Mouse (Mus musculus) stomach, postnatal 0 days (tissue): ENCODE measurements at regions not wholly inside any gene's neighbourhood (a gene's known extent, or its start where the extent isn't known, plus 50 kb on each side); places are given as distances from the start of the nearest gene placed in this dataset.
"Not testable (repeated sequence)": the region's sequence is repeated elsewhere in the genome, so short reads cannot be mapped to it uniquely, and the experiment has no call there.

ENCODE experiments used
- ATAC-seq: fragments of 200-750 bp; cut with Nextera tagmentation; 2 replicates; pipeline ENCODE4 v1.8.0; 2017; ENCODE audit not compliant: low FRiP score, low TSS enrichment
- DNase-seq: peaks from one replicate; pipeline ENCODE4 v3.0.0-alpha.2; 2016; ENCODE audit warnings: low spot score
- H3K27ac ChIP-seq: fragments of 300-500 bp; sonication (generic); replicated peaks from 2 replicates; pipeline ENCODE4 v1.5.1; 2014; ENCODE audit warnings: mild to moderate bottlenecking, control low read depth
- H3K27me3 ChIP-seq: fragments of 300-500 bp; sonication (generic); 2 replicates; pipeline ENCODE4 v1.6.1; 2014; ENCODE audit warnings: low read length; ENCODE audit not compliant: control insufficient read depth, insufficient read depth
- H3K36me3 ChIP-seq: fragments of 300-500 bp; sonication (generic); 2 replicates; pipeline ENCODE4 v1.6.1; 2014; ENCODE audit warnings: low read length, mixed read lengths; ENCODE audit not compliant: control insufficient read depth, insufficient read depth
- H3K4me1 ChIP-seq: fragments of 300-500 bp; sonication (generic); replicated peaks from 2 replicates; pipeline ENCODE4 v1.6.1; 2014; ENCODE audit warnings: antibody characterized with exemption; ENCODE audit not compliant: control insufficient read depth, insufficient read depth
- H3K4me2 ChIP-seq: fragments of 300-500 bp; sonication (generic); replicated peaks from 2 replicates; pipeline ENCODE4 v1.6.1; 2014; ENCODE audit warnings: low read depth, mild to moderate bottlenecking, control low read depth, moderate library complexity
- H3K4me3 ChIP-seq: fragments of 300-500 bp; sonication (generic); 2 replicates; pipeline ENCODE4 v1.5.1; 2014; ENCODE audit warnings: low read depth, low read length, control low read depth
- H3K9ac ChIP-seq: fragments of 300-500 bp; sonication (generic); 2 replicates; pipeline ENCODE4 v1.6.1; 2014; ENCODE audit warnings: mild to moderate bottlenecking, low read length, control low read depth, mixed read lengths
- H3K9me3 ChIP-seq: fragments of 300-500 bp; sonication (generic); 2 replicates; pipeline ENCODE4 v1.6.1; 2016; ENCODE audit warnings: low read length; ENCODE audit not compliant: control insufficient read depth
- CTCF ChIP-seq: IDR thresholded peaks from 2 replicates; pipeline ENCODE4 v1.5.1; 2016; ENCODE audit warnings: antibody characterized with exemption, low read depth, mild to moderate bottlenecking, moderate library complexity
- EP300 ChIP-seq: optimal IDR thresholded peaks from 2 replicates; pipeline ENCODE3; 2016; ENCODE audit warnings: antibody characterized with exemption
- WGBS: fragments of 180-500 bp; shearing (Covaris S2); extraction: QIAGEN DNeasy Blood & Tissue Kit; methylation state at CpG from one replicate; pipeline ENCODE4 v1.1.7; 2014; 5-methylcytosine and 5-hydroxymethylcytosine counted together

DNA sequence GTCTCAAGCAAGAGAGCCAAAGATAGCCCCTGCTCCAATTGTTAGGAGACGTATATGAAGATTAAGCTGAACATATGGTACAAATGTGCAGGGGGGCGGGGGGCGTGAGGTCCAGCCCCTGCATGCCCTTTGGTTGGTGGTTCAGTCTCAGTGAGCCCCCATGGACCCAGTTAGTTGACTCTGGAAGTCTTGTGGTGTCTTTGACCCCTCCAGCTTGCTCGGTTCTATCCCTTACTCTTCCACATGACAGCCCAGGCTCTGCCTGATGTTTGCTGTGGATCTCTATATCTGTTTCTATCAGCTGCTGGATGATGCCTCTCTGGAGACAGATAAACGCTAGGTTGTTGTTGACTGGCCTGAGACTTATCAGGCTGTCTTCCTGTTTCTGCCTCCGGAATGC, 1849.1 kb downstream of the 9330182O14Rik start:
- H3K4me3 ChIP-seq = no peak overlapping the region
- H3K36me3 ChIP-seq = no peaks in the 10 kb centered on the region
- H3K4me1 ChIP-seq = no peaks in the 10 kb centered on the region
- no peak for TF ChIP-seq EP300
- TF ChIP-seq CTCF = no peak
- ATAC-seq = no peak
- H3K27me3 ChIP-seq = no peaks in the 10 kb centered on the region
- WGBS = 74% methylated on average over 6 of the region's 6 CpGs
- H3K9ac ChIP-seq = no peak overlapping the region
- DNase-seq = no peak
- no peaks in the 10 kb centered on the region for H3K9me3 ChIP-seq
- no peak overlapping the region for H3K4me2 ChIP-seq
- no peak overlapping the region for H3K27ac ChIP-seq

DNA sequence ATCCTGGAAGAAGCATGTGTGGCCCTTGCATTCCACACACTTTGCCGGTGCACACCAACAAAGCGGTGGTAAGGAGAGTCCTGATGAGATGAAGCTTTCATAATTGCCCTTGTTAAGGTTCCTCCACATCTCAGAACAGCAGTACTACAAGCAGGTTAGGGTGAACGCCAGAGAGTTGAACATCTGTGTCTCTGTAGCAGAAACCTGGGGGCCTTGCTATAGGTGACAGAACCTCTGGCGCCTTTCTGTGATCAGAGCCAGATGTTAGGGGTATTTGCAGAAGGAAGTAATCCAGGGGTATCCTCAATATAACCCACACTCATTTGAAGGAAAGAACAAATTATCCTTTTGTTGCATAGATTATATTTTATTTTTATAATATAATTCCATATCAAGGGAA, 1850.1 kb downstream of the 9330182O14Rik start:
- ATAC-seq = no peak
- H3K4me3 ChIP-seq = no peak overlapping the region

DNA sequence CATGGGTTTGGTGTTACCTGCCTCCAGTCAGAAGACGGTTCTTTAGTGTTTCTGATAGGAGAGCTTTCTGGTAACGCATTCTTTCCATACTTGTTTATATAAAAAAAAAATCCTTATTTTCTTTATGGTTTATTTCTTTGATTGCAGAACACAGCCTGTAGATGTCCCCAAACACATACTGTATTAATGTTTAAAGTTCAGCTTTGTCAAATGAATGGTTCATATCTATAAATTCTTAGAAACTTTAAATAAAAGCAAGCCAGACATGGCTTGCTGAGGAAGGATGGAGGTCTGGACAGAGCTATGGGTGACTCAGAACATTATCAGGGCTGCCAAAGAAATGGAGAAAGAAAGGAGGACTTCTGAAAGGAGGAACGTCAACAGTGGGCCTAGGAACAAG, 1852.1 kb downstream of the 9330182O14Rik start:
- no peak for DNase-seq
- peak; percentile 38 for TF ChIP-seq CTCF
- TF ChIP-seq EP300 = no peak

More for the DNA sequence above, 1850.1 kb downstream of the 9330182O14Rik start:
- Histone ChIP-seq H3K9me3 (no peaks in the 10 kb centered on the region), H3K27me3 (no peaks in the 10 kb centered on the region), H3K27ac (no peak overlapping the region), H3K36me3 (no peaks in the 10 kb centered on the region), H3K4me1 (no peaks in the 10 kb centered on the region), H3K4me2 (no peak overlapping the region), H3K9ac (no peak overlapping the region)
- TF ChIP-seq CTCF = no peak
- TF ChIP-seq EP300 = no peak
- DNase-seq = no peak
- WGBS = 81% methylated on average over 4 of the region's 4 CpGs

DNA sequence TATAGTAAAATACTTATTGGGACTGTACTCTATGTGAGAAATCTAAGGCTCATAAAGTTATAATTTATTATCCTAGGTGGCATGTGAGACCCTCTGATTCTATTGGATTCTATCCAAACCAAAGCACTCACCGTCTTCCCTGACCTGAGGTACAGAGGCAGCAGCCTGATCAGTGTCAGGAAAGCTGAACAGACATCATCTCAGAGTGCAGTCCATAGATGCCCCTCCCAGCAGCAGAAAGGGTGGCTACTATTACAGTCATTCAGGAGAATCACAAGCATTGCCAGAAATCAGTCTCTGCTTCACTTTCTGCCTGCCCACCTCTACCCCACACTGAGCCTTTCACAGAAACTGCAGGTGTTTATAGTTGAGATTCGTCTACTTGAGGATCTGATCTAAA, 1854.9 kb downstream of the 9330182O14Rik start:
- H3K4me3 ChIP-seq = no peak overlapping the region
- no peak for TF ChIP-seq CTCF
- no peak for TF ChIP-seq EP300
- H3K9ac ChIP-seq = no peak overlapping the region
- no peaks in the 10 kb centered on the region for H3K36me3 ChIP-seq
- 48% methylated on average over 2 of the region's 2 CpGs for WGBS
- no peaks in the 10 kb centered on the region for H3K4me1 ChIP-seq
- DNase-seq (no peak), ATAC-seq (no peak)
- H3K9me3 ChIP-seq = no peaks in the 10 kb centered on the region
- no peaks in the 10 kb centered on the region for H3K27me3 ChIP-seq
- no peak overlapping the region for H3K4me2 ChIP-seq
- no peak overlapping the region for H3K27ac ChIP-seq

More for the DNA sequence above, 1852.1 kb downstream of the 9330182O14Rik start:
- Histone ChIP-seq H3K4me3 (no peak overlapping the region), H3K9ac (no peak overlapping the region), H3K4me1 (no peaks in the 10 kb centered on the region), H3K36me3 (no peaks in the 10 kb centered on the region), H3K27ac (no peak overlapping the region), H3K4me2 (no peak overlapping the region), H3K27me3 (no peaks in the 10 kb centered on the region), H3K9me3 (no peaks in the 10 kb centered on the region)
- WGBS = 55% methylated on average over 3 of the region's 3 CpGs
- no peak for ATAC-seq

DNA sequence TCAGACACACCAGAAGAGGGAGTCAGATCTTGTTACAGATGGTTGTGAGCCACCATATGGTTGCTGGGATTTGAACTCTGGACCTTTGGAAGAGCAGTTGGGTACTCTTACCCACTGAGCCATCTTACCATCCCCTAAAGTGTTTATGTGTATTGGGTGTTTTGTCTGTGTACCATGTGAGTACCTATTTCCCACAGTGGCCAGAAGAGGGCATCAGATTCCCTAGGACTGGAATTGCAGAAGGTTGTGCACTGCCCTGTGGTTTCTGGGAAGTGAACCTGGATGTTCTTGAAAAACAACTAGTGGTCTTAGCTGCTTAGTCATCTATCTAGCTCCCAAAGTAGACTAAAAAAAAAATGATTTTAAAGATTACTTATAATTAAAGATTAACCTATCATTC, 1857.7 kb downstream of the 9330182O14Rik start:
- no peak for ATAC-seq

DNA sequence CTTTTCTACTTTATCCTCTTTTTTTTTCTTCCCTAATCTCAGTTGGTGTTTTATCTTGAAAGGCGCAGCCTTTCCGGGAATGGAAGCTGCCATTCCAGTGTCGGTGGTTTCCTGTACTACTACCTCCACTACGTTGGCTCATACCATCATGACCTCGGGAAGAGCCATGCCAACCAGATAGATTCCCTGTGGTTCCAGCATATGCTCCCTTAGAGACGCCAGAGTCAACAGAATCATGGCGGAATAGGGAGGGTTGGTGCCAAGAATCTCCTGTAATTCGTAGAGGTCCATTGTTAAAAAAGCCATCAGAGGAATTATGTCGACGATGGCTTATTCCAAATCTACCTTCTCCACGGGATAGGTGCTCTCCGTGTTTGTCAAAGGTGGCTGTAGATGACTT, 1898.1 kb downstream of the 9330182O14Rik start:
- H3K4me1 ChIP-seq, H3K36me3 ChIP-seq, ATAC-seq, H3K4me2 ChIP-seq, H3K4me3 ChIP-seq, H3K27me3 ChIP-seq, DNase-seq, H3K9ac ChIP-seq, H3K9me3 ChIP-seq, H3K27ac ChIP-seq: not testable (repeated sequence)
- 97% methylated on average over 12 of the region's 12 CpGs for WGBS

More for the DNA sequence above, 1857.7 kb downstream of the 9330182O14Rik start:
- Histone ChIP-seq H3K9me3 (no peaks in the 10 kb centered on the region), H3K36me3 (no peaks in the 10 kb centered on the region), H3K4me3 (no peak overlapping the region), H3K27ac (no peak overlapping the region), H3K27me3 (no peaks in the 10 kb centered on the region), H3K4me2 (no peak overlapping the region), H3K4me1 (no peaks in the 10 kb centered on the region), H3K9ac (no peak overlapping the region)
- TF ChIP-seq CTCF = peak; percentile 33; the same call in 1 of the 2 replicates
- TF ChIP-seq EP300 = no peak
- DNase-seq = no peak
